Mouse (Mus musculus) MEL (cell line): Measurements from ENCODE around the gene Chrd.

Source experiments
- BHLHE40 ChIP-seq: IDR thresholded peaks from 2 replicates; pipeline ENCODE4 v1.6.1; 2012; ENCODE audit warnings: low read depth, mild to moderate bottlenecking, inconsistent platforms, low read length, improper control_type of control experiment, borderline replicate concordance
- CTCF ChIP-seq, 3 experiments: IDR thresholded peaks in 2 of 3; conservative IDR thresholded peaks in 1 of 3; 2 replicates each; pipeline ENCODE4 v1.5.1; 2011 to 2012; ENCODE audit warnings: low read length in 3 of 3, low read depth in 2 of 3, mild to moderate bottlenecking in 2 of 3, improper control_type of control experiment in 1 of 3, inconsistent platforms in 1 of 3, mixed read lengths in 1 of 3, moderate library complexity in 1 of 3; ENCODE audit not compliant: control insufficient read depth in 1 of 3, insufficient read depth in 1 of 3, poor library complexity in 1 of 3, severe bottlenecking in 1 of 3
- ELF1 ChIP-seq: IDR thresholded peaks from 2 replicates; pipeline ENCODE4 v1.6.1; 2014; ENCODE audit warnings: low read depth, mild to moderate bottlenecking, inconsistent platforms, low read length, improper control_type of control experiment, moderate library complexity
- KAT2A ChIP-seq: conservative IDR thresholded peaks from 2 replicates; pipeline ENCODE4 v1.6.1; 2012; ENCODE audit warnings: low read depth, low read length, improper control_type of control experiment, inconsistent platforms
- MAFK ChIP-seq: IDR thresholded peaks from 2 replicates; pipeline ENCODE4 v1.6.1; 2011; ENCODE audit warnings: low read depth, mild to moderate bottlenecking, low read length, improper control_type of control experiment, borderline replicate concordance
- MXI1 ChIP-seq: IDR thresholded peaks from 2 replicates; pipeline ENCODE4 v1.6.1; 2011; ENCODE audit warnings: mild to moderate bottlenecking, low read depth, low read length, improper control_type of control experiment
- MYC ChIP-seq: IDR thresholded peaks from 2 replicates; pipeline ENCODE4 v1.6.1; 2011; ENCODE audit warnings: low read depth, mild to moderate bottlenecking, low read length, improper control_type of control experiment, moderate library complexity
- NELFE ChIP-seq: IDR thresholded peaks from 2 replicates; pipeline ENCODE4 v1.6.1; 2011; ENCODE audit warnings: low read depth, low read length, improper control_type of control experiment
- POLR2A ChIP-seq, 2 experiments: IDR thresholded peaks; 2 replicates each; pipeline ENCODE4 v1.6.1; 2011 to 2012; ENCODE audit warnings: low read length in 2 of 2, mild to moderate bottlenecking in 2 of 2, control low read depth in 1 of 2, improper control_type of control experiment in 1 of 2, low read depth in 1 of 2, moderate library complexity in 1 of 2; ENCODE audit not compliant: control insufficient read depth in 1 of 2, insufficient read depth in 1 of 2, poor library complexity in 1 of 2
- TAL1 ChIP-seq: IDR thresholded peaks from 2 replicates; pipeline ENCODE4 v1.6.1; 2012; ENCODE audit warnings: mild to moderate bottlenecking, inconsistent platforms, low read length, moderate library complexity, mixed read lengths
- ZC3H11A ChIP-seq: IDR thresholded peaks from 2 replicates; pipeline ENCODE4 v1.6.1; 2012; ENCODE audit warnings: low read depth, mild to moderate bottlenecking, inconsistent platforms, low read length, improper control_type of control experiment

GRCm38 (mm10) chr16:20783891-20784290 lies 51.0 kb downstream of the Chrd start:
- TF ChIP-seq CTCF (IDR thresholded peaks at IDR 0.05 in 2 of 3, conservative IDR thresholded peaks at IDR 0.05 in 1 of 3; ENCODE audit: control insufficient read depth in 1 of 3, insufficient read depth in 1 of 3, low read depth in 2 of 3, low read length in 3 of 3, poor library complexity in 1 of 3, severe bottlenecking in 1 of 3) (no peak), ZC3H11A (no peak), MAFK (no peak), BHLHE40 (no peak), KAT2A (no peak), MXI1 (no peak), NELFE (no peak), TAL1 (no peak), POLR2A (IDR thresholded peaks at IDR 0.05; ENCODE audit: control insufficient read depth in 1 of 2, insufficient read depth in 1 of 2, low read depth in 1 of 2, low read length in 2 of 2, poor library complexity in 1 of 2) (no peak), MYC (no peak), ELF1 (no peak)
